Comparison of ENCODE assay signal across 19 mouse cellular contexts in genomic region chr8:11114531-11114930, GRCm38 (mm10).
DNase-seq lines count a peak whose midpoint lies in the region; ATAC-seq lines count a peak whose summit lies in the region.
"Had no signal": no experiment of that assay in that cellular context is flagged by ENCODE, and none has a peak within 500 bp of the region (broad histone marks: within the 10 kb centered on the region; RNA-seq: fewer than 3 reads in every experiment).

No protein-coding gene starts in this region.

- H3K27ac ChIP-seq in embryonic facial prominence, embryonic 15.5 days (replicated peaks) = peak overlapping the region; percentile 39; the same call in 1 of the 2 replicates
- H3K27ac ChIP-seq: heart, embryonic 15.5 days had no signal

- H3K9ac ChIP-seq in embryonic facial prominence, embryonic 15.5 days = no peak overlapping the region
- H3K9ac ChIP-seq: heart, embryonic 15.5 days; liver, postnatal 0 days had no signal

- no peak overlapping the region for H3K4me3 ChIP-seq in embryonic facial prominence, embryonic 15.5 days (replicated peaks)
- H3K4me3 ChIP-seq: heart, embryonic 15.5 days had no signal

- no peaks in the 10 kb centered on the region for H3K36me3 ChIP-seq in embryonic facial prominence, embryonic 15.5 days
- H3K36me3 ChIP-seq: heart, embryonic 15.5 days had no signal

- no peak overlapping the region for H3K4me2 ChIP-seq in embryonic facial prominence, embryonic 15.5 days (replicated peaks)
- H3K4me2 ChIP-seq: heart, embryonic 15.5 days had no signal

- no peaks in the 10 kb centered on the region; the same call in 1 of the 2 replicates for H3K27me3 ChIP-seq in embryonic facial prominence, embryonic 15.5 days
- H3K27me3 ChIP-seq: heart, embryonic 15.5 days had no signal

- H3K4me1 ChIP-seq in embryonic facial prominence, embryonic 15.5 days = peaks cover 12% of the 10 kb centered on the region

- no peaks in the 10 kb centered on the region for H3K9me3 ChIP-seq in embryonic facial prominence, embryonic 15.5 days (replicated peaks)
- H3K9me3 ChIP-seq: heart, embryonic 15.5 days had no signal

- ATAC-seq in embryonic facial prominence, embryonic 15.5 days (ENCODE audit: insufficient number of reproducible peaks, low FRiP score, low TSS enrichment, low read depth) = no peak
- ATAC-seq: hindbrain, embryonic 16.5 days; intestine, embryonic 16.5 days; liver, postnatal 0 days; midbrain, embryonic 16.5 days had no signal

- WGBS in embryonic facial prominence, embryonic 15.5 days = 37% methylated on average over 8 of the region's 8 CpGs

- peak; percentile 9 for DNase-seq in layer of hippocampus, adult 11-12 months (ENCODE audit: low spot score)
- DNase-seq in layer of hippocampus, postnatal 25 days (ENCODE audit: extremely low spot score in 1 of 2, low spot score in 1 of 2) = no peak
- peak; percentile 57 for DNase-seq in brain, embryonic 18.5 days (ENCODE audit: low read depth, low spot score)
- DNase-seq in right cerebral cortex, postnatal 4 days = peak; percentile 49
- no peak for DNase-seq in natural killer cell, adult 2 months (ENCODE audit: low spot score in 2 of 2)
- no peak for DNase-seq in gastrocnemius, adult 18-20 months (ENCODE audit: low spot score)
- DNase-seq: cerebellum, adult 11 months; cerebellum, postnatal 10 days; gastrocnemius, postnatal 36 days; heart, postnatal 4 days; kidney, postnatal 4 days; liver; liver, postnatal 0 days; thymus, adult 18-20 months had no signal

Comparison
In these comparisons a context has a peak if more than half of its experiments do, and no peak if none do; other contexts are left out.
1. DNase-seq: peak in layer of hippocampus, adult 11-12 months (single experiment), brain, embryonic 18.5 days (single experiment) and right cerebral cortex, postnatal 4 days (single experiment); none in layer of hippocampus, postnatal 25 days (0 of 2), natural killer cell, adult 2 months (0 of 2) and gastrocnemius, adult 18-20 months (single experiment).